In the genomic region with DNA sequence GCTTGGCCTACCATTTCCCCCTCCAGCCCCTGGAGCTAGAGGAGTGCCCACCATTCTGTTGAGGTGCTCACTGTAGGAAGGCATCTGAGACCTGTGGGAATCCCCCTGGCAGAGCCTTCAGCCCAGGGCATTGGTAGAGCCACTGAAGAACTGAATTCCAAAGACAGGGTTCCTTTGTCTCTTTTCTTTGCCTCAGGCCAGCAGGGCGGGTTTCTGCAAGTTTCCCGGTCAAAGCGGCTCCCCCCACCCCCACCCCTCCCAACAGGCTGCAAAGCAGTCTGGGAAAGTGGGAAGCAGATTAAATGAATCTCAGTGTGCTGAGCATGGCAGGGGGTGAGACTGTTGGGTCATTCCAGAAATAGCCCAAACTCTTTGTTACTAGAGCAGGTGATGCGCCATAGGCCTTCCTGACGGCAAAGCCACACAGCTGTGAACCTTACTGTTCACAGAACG, we compare ENCODE assay signal across 10 mouse cellular contexts. TPM values are rescaled to one million over a fixed set of nuclear protein-coding genes. Genes with fewer than 3 reads are reported as not detected.
A peak's percentile ranks its signal among the peaks of the same experiment; 100 is the strongest.
DNase-seq lines count a peak whose midpoint lies in the region; ATAC-seq and TF ChIP-seq lines count a peak whose summit lies in the region.
"Had no signal": no experiment of that assay in that cellular context is flagged by ENCODE, and none has a peak within 500 bp of the region (broad histone marks: within the 10 kb centered on the region; RNA-seq: fewer than 3 reads in every experiment).

No protein-coding gene starts in this region.

- H3K9ac ChIP-seq in hindbrain, embryonic 16.5 days (ENCODE audit: low read depth, low read length), result peak overlapping the region; percentile 50

- H3K4me3 ChIP-seq in layer of hippocampus, adult 2 months, result no peak overlapping the region
- H3K4me3 ChIP-seq in hindbrain, embryonic 16.5 days (ENCODE audit: low read length), result no peak overlapping the region

- no peaks in the 10 kb centered on the region for H3K9me3 ChIP-seq in hindbrain, embryonic 16.5 days (ENCODE audit: control insufficient read depth, low read length)

- peak overlapping the region; percentile 36 for H3K4me2 ChIP-seq in hindbrain, embryonic 16.5 days (ENCODE audit: low read length)

- peak; percentile 28 for ATAC-seq in hindbrain, embryonic 16.5 days
- ATAC-seq: inflammation-experienced regulatory T-cells, adult 6 months had no signal

- H3K27me3 ChIP-seq in hindbrain, embryonic 16.5 days (replicated peaks; ENCODE audit: control insufficient read depth, insufficient read depth, low read length), result no peaks in the 10 kb centered on the region

- 3% methylated on average over 6 of the region's 6 CpGs for WGBS in hindbrain, embryonic 16.5 days

- peaks cover 58% of the 10 kb centered on the region for H3K4me1 ChIP-seq in hindbrain, embryonic 16.5 days (ENCODE audit: control insufficient read depth, insufficient read depth, low read depth, low read length)

- TF ChIP-seq CTCF in layer of hippocampus, adult 2 months (conservative IDR thresholded peaks at IDR 0.05), result no peak; the same call in 1 of the 2 replicates

- peak overlapping the region; percentile 88 for H3K27ac ChIP-seq in layer of hippocampus, adult 2 months
- peak overlapping the region; percentile 80 for H3K27ac ChIP-seq in hindbrain, embryonic 16.5 days (ENCODE audit: low read depth, low read length)

- no peak for DNase-seq in layer of hippocampus, adult 2 months (ENCODE audit: low spot score in 2 of 2)
- DNase-seq in layer of hippocampus, postnatal 14 days (ENCODE audit: low spot score in 2 of 2), result no peak
- DNase-seq in embryo, embryonic 11 days, result peak; percentile 77
- peak; percentile 75 for DNase-seq in retina, embryonic 14.5 days (ENCODE audit: low spot score)
- no peak for DNase-seq in right cerebral cortex, adult 2 months (ENCODE audit: low spot score in 2 of 2)
- DNase-seq in kidney, adult 11 months, result no peak
- DNase-seq in thymus, postnatal 25 days, result no peak
- DNase-seq: adrenal gland, postnatal 36 days had no signal

- H3K36me3 ChIP-seq in hindbrain, embryonic 16.5 days (ENCODE audit: control insufficient read depth, insufficient read depth, low read length), result no peaks in the 10 kb centered on the region

RNA-seq across cellular contexts. Expression of gene A3galt2, which starts 18.0 kb away (rescaled TPM):
- total RNA-seq in layer of hippocampus, adult 2 months (2021), result under 1 TPM; 0.20 to 0.26 TPM
- under 1 TPM; 0.35 to 0.62 TPM for total RNA-seq in layer of hippocampus, postnatal 14 days (2021)
- polyA plus RNA-seq in hindbrain, embryonic 16.5 days (2015; fragmentation: Nextera tagmentation; extraction: Ambion mirVana), result 0.23 and 0.36 TPM in 2 replicates

Comparison
In these comparisons a context has a peak if more than half of its experiments do, and no peak if none do; other contexts are left out.
1. DNase-seq: peak in embryo, embryonic 11 days (single experiment) and retina, embryonic 14.5 days (single experiment); none in layer of hippocampus, adult 2 months (0 of 2), layer of hippocampus, postnatal 14 days (0 of 2), right cerebral cortex, adult 2 months (0 of 2), kidney, adult 11 months (single experiment) and thymus, postnatal 25 days (single experiment).